Mouse (Mus musculus) lung, postnatal 0 days (tissue): Measurements from ENCODE around the gene Aox3.

Source experiments
- CTCF ChIP-seq: IDR thresholded peaks from 2 replicates; pipeline ENCODE4 v1.5.1; 2016; ENCODE audit warnings: antibody characterized with exemption, mild to moderate bottlenecking
- EP300 ChIP-seq: IDR thresholded peaks from 2 replicates; pipeline ENCODE4 v1.6.1; 2016; ENCODE audit warnings: antibody characterized with exemption, mild to moderate bottlenecking, control low read depth

DNA sequence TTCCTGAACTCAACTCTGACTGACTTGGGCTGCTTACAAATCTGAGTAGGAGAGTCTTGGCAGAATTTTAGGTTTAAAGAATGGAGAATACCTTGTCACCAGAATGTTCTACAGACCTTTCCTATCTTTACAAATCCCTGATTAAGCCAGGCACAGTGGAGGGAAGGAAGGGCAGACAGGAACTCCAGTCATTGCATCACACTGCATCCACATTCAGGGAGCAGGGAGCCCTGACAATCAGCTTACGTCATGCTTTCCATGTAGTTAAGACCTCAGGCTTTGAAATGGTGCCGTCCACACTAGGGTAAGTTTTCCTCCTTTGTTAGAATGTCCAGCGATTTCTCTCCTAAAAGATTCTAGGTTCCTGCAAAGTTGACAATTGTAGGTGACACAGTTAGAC is 21.7 kb upstream of the Aox3 start:
- TF ChIP-seq CTCF (no peak), EP300 (no peak)
